Mouse (Mus musculus) intestine, embryonic 15.5 days (tissue): Measurements from ENCODE around the gene Ldb1. TPM values are rescaled to one million over a fixed set of nuclear protein-coding genes. Genes with fewer than 3 reads are reported as not detected.

Experiments used
- ATAC-seq: fragments of 200-750 bp; cut with Nextera tagmentation; 2 replicates; pipeline ENCODE4 v1.8.0; 2017; ENCODE audit warnings: moderate TSS enrichment, moderate library complexity
- H3K27ac ChIP-seq: fragments of 300-500 bp; sonication (generic); 2 replicates; pipeline ENCODE4 v1.5.1; 2015; ENCODE audit warnings: mild to moderate bottlenecking, inconsistent platforms
- H3K27me3 ChIP-seq: fragments of 300-500 bp; sonication (generic); replicated peaks from 2 replicates; pipeline ENCODE4 v1.6.1; 2015; ENCODE audit warnings: inconsistent platforms
- H3K36me3 ChIP-seq: fragments of 300-500 bp; sonication (generic); 2 replicates; pipeline ENCODE4 v1.6.1; 2015; ENCODE audit warnings: inconsistent platforms
- H3K4me1 ChIP-seq: fragments of 300-500 bp; sonication (generic); replicated peaks from 2 replicates; pipeline ENCODE4 v1.6.1; 2015; ENCODE audit warnings: inconsistent platforms
- H3K4me2 ChIP-seq: fragments of 300-500 bp; sonication (generic); replicated peaks from 2 replicates; pipeline ENCODE4 v1.6.1; 2015; ENCODE audit warnings: mild to moderate bottlenecking, inconsistent platforms
- H3K4me3 ChIP-seq: fragments of 300-500 bp; sonication (generic); replicated peaks from 2 replicates; pipeline ENCODE4 v1.5.1; 2015; ENCODE audit warnings: inconsistent platforms
- H3K9ac ChIP-seq: fragments of 300-500 bp; sonication (generic); 2 replicates; pipeline ENCODE4 v1.6.1; 2015; ENCODE audit warnings: inconsistent platforms
- H3K9me3 ChIP-seq: fragments of 300-500 bp; sonication (generic); 2 replicates; pipeline ENCODE4 v1.6.1; 2016; ENCODE audit warnings: inconsistent platforms
- WGBS: fragments of 180-500 bp; shearing (Covaris S2); methylation state at CpG from one replicate; pipeline ENCODE4 v1.1.7; 2015; 5-methylcytosine and 5-hydroxymethylcytosine counted together
- polyA plus RNA-seq: library from polyadenylated mRNA; unstranded; fragments of >200 nt; fragmentation: Nextera tagmentation; extraction: Ambion mirVana; gene quantifications from 2 replicates; pipeline ENCODE4 v1.2.1, GENCODE M21; 2015

Ldb1 gene
- polyA plus RNA-seq, 1 experiment from 2014 or later, result 53.2 TPM

GRCm38 (mm10) chr19:46032731-46033510 is 12.1 kb downstream of the Ldb1 start:
- H3K36me3 ChIP-seq, result peaks cover 45% of the 10 kb centered on the region
- no peak overlapping the region for H3K9ac ChIP-seq
- WGBS, result 88% methylated on average over 26 of the region's 26 CpGs
- no peak overlapping the region for H3K4me2 ChIP-seq
- no peaks in the 10 kb centered on the region for H3K27me3 ChIP-seq
- H3K9me3 ChIP-seq, result no peaks in the 10 kb centered on the region
- peaks cover 13% of the 10 kb centered on the region for H3K4me1 ChIP-seq
- no peak overlapping the region for H3K27ac ChIP-seq
- H3K4me3 ChIP-seq, result no peak overlapping the region
- no peak for ATAC-seq

- Histone ChIP-seq H3K27me3 (no peaks in the 10 kb centered on the region), H3K4me2 (no peak overlapping the region), H3K27ac (no peak overlapping the region), H3K4me1 (peaks cover 2% of the 10 kb centered on the region), H3K9ac (no peak overlapping the region), H3K9me3 (no peaks in the 10 kb centered on the region), H3K36me3 (peaks cover 45% of the 10 kb centered on the region), H3K4me3 (no peak overlapping the region)
- 76% methylated on average over 9 of the region's 9 CpGs for whole genome bisulfite sequencing
- ATAC-seq, result peak; percentile 50; the same call in 1 of the 2 replicates
Measured at GRCm38 (mm10) chr19:46031689-46032432, 13.2 kb downstream of the Ldb1 start.

- Histone ChIP-seq H3K4me2 (no peak overlapping the region), H3K36me3 (peaks cover 35% of the 10 kb centered on the region), H3K9me3 (no peaks in the 10 kb centered on the region), H3K4me1 (peaks cover 5% of the 10 kb centered on the region; the same call in 1 of the 2 replicates), H3K27me3 (no peaks in the 10 kb centered on the region), H3K27ac (no peak overlapping the region), H3K9ac (no peak overlapping the region), H3K4me3 (no peak overlapping the region)
- no peak for ATAC-seq
- 93% methylated on average over 10 of the region's 10 CpGs for WGBS
Measured at GRCm38 (mm10) chr19:46030196-46030983, 14.6 kb downstream of the Ldb1 start.

- WGBS, result 72% methylated on average over 1 of the region's 1 CpGs
- H3K9ac ChIP-seq, result no peak overlapping the region
- H3K9me3 ChIP-seq, result no peaks in the 10 kb centered on the region
- H3K4me2 ChIP-seq, result no peak overlapping the region
- no peaks in the 10 kb centered on the region for H3K27me3 ChIP-seq
- peaks cover 5% of the 10 kb centered on the region; the same call in 1 of the 2 replicates for H3K4me1 ChIP-seq
- ATAC-seq, result no peak
- H3K27ac ChIP-seq, result no peak overlapping the region
- no peak overlapping the region for H3K4me3 ChIP-seq
- H3K36me3 ChIP-seq, result peaks cover 28% of the 10 kb centered on the region
Measured at GRCm38 (mm10) chr19:46029652-46030051, 15.4 kb downstream of the Ldb1 start.

- 74% methylated on average over 11 of the region's 11 CpGs for WGBS
- no peak overlapping the region for H3K4me2 ChIP-seq
- no peak overlapping the region for H3K27ac ChIP-seq
- H3K9ac ChIP-seq, result no peak overlapping the region
- no peaks in the 10 kb centered on the region for H3K9me3 ChIP-seq
- peaks cover 19% of the 10 kb centered on the region for H3K36me3 ChIP-seq
- peaks cover 5% of the 10 kb centered on the region; the same call in 1 of the 2 replicates for H3K4me1 ChIP-seq
- no peak for ATAC-seq
- H3K27me3 ChIP-seq, result no peaks in the 10 kb centered on the region
- H3K4me3 ChIP-seq, result no peak overlapping the region
Measured at GRCm38 (mm10) chr19:46028747-46029320, 16.2 kb downstream of the Ldb1 start.

DNA sequence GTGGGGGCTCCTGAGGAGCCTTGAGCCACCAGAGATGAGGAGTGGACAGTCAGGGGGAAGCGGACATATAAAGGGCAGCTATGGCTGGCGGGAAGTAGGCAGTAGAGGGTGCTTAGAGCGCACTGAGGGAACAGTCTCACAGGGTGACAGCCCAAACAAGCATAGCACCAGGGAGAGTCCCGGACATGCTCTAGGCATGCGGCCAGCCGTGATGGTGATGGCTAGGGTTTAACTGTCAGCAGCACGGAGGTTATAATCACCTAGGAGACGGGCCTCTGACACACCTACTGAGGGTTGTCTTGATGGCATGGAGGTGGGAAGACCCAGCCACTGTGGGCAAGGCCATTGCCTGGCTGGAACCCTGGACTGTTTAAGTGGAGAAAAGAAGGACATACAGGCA is 18.4 kb downstream of the Ldb1 start:
- WGBS, result 63% methylated on average over 8 of the region's 8 CpGs
- no peaks in the 10 kb centered on the region for H3K9me3 ChIP-seq
- H3K9ac ChIP-seq, result no peak overlapping the region
- no peaks in the 10 kb centered on the region for H3K36me3 ChIP-seq
- no peak for ATAC-seq
- no peaks in the 10 kb centered on the region for H3K27me3 ChIP-seq
- H3K4me1 ChIP-seq, result peaks cover 5% of the 10 kb centered on the region; the same call in 1 of the 2 replicates
- H3K27ac ChIP-seq, result no peak overlapping the region
- H3K4me3 ChIP-seq, result no peak overlapping the region
- H3K4me2 ChIP-seq, result no peak overlapping the region

GRCm38 (mm10) chr19:46024959-46025358 is 20.1 kb downstream of the Ldb1 start:
- H3K4me1 ChIP-seq, result peaks cover 5% of the 10 kb centered on the region; the same call in 1 of the 2 replicates
- H3K9ac ChIP-seq, result no peak overlapping the region
- H3K9me3 ChIP-seq, result no peaks in the 10 kb centered on the region
- H3K4me2 ChIP-seq, result no peak overlapping the region
- H3K27me3 ChIP-seq, result no peaks in the 10 kb centered on the region
- ATAC-seq, result peak; percentile 94
- H3K4me3 ChIP-seq, result no peak overlapping the region
- WGBS, result 57% methylated on average over 6 of the region's 6 CpGs
- no peak overlapping the region for H3K27ac ChIP-seq
- no peaks in the 10 kb centered on the region for H3K36me3 ChIP-seq

GRCm38 (mm10) chr19:46016023-46016422 is 29.0 kb downstream of the Ldb1 start:
- H3K36me3 ChIP-seq, result no peaks in the 10 kb centered on the region
- H3K4me3 ChIP-seq, result no peak overlapping the region
- H3K9ac ChIP-seq, result no peak overlapping the region
- ATAC-seq, result no peak
- H3K4me2 ChIP-seq, result no peak overlapping the region
- 77% methylated on average over 2 of the region's 2 CpGs for WGBS
- no peaks in the 10 kb centered on the region for H3K27me3 ChIP-seq
- no peak overlapping the region for H3K27ac ChIP-seq
- H3K9me3 ChIP-seq, result no peaks in the 10 kb centered on the region
- no peaks in the 10 kb centered on the region for H3K4me1 ChIP-seq

- peak; percentile 74 for ATAC-seq
- H3K36me3 ChIP-seq, result no peaks in the 10 kb centered on the region
- 35% methylated on average over 12 of the region's 12 CpGs for WGBS
- H3K4me3 ChIP-seq, result no peak overlapping the region
- no peaks in the 10 kb centered on the region for H3K27me3 ChIP-seq
- H3K9ac ChIP-seq, result no peak overlapping the region
- no peak overlapping the region for H3K4me2 ChIP-seq
- H3K27ac ChIP-seq, result no peak overlapping the region
- no peaks in the 10 kb centered on the region for H3K9me3 ChIP-seq
- H3K4me1 ChIP-seq, result no peaks in the 10 kb centered on the region
Measured at GRCm38 (mm10) chr19:46014572-46015178, 30.3 kb downstream of the Ldb1 start.

DNA sequence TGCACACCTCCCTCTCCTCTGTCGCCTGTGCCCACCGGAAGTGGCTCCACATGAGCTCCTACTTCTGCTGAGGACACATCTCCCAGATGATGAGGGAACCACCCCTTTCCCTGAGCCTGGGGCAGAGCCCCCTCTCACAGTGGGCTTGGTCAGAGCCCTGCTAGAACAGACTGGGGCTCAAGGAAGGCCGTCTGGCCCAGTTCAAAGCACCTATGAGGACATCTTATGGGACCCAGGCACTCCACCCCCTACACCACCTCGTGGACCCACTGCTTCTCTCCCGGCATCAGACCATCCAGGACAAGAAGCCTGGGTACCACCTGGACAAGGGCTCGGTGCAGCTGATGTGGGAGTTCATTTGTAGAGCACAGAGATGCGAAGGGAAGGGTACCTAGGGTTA is 39.3 kb downstream of the Ldb1 start:
- ATAC-seq, result no peak
- 86% methylated on average over 7 of the region's 7 CpGs for WGBS
- peaks cover 26% of the 10 kb centered on the region for H3K4me1 ChIP-seq

DNA sequence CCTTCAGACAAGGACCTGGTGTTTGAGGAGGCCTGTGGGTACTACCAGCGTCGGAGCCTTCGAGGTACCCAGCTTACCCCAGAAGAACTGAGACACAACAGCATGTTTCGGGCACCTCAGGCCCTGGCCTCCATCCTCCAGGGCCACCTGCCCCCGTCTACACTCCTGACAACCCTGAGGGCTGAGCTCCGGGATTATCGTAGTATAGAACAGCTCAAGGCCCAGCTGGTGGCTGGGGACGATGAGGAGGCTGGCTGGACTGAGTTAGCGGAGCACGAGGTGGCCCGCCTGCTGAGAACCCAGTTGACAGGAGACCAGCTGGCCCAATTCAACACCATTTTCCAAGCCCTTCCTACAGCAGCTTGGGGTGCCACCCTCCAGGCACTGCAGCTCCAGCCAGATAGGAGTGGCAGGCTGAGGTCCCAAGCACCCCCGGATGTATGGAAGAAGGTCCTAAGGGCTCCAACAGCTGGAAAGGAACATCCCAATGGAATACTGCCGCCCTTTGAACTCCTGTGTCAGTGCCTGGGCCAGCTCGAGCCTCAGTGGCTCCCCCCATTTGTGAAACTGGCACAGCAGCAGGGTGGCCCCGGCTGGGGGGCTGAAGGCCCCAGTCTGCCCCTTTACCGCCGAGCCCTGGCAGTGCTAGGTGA is 40.1 kb downstream of the Ldb1 start:
- no peak for ATAC-seq
- H3K4me3 ChIP-seq, result no peak overlapping the region
- H3K9ac ChIP-seq, result no peak overlapping the region
- 83% methylated on average over 17 of the region's 17 CpGs for WGBS
- no peak overlapping the region for H3K27ac ChIP-seq
- H3K4me2 ChIP-seq, result peak overlapping the region; percentile 97
- H3K9me3 ChIP-seq, result no peaks in the 10 kb centered on the region
- H3K27me3 ChIP-seq, result no peaks in the 10 kb centered on the region
- 0 out of 2 replicates have a peak, but pooled peaks cover 4% of the 10 kb centered on the region for H3K36me3 ChIP-seq
- H3K4me1 ChIP-seq, result peaks cover 26% of the 10 kb centered on the region

More for the DNA sequence above, 39.3 kb downstream of the Ldb1 start:
- H3K4me3 ChIP-seq, result no peak overlapping the region
- no peaks in the 10 kb centered on the region for H3K9me3 ChIP-seq
- no peaks in the 10 kb centered on the region for H3K27me3 ChIP-seq
- H3K27ac ChIP-seq, result no peak overlapping the region
- no peak overlapping the region for H3K9ac ChIP-seq
- 0 out of 2 replicates have a peak, but pooled peaks cover 4% of the 10 kb centered on the region for H3K36me3 ChIP-seq
- no peak overlapping the region for H3K4me2 ChIP-seq
